Mouse (Mus musculus) G1E (cell line): Measurements from ENCODE around the gene Mrpl38. TPM values are rescaled to one million over a fixed set of nuclear protein-coding genes. Genes with fewer than 3 reads are reported as not detected.

ENCODE experiments used
- ATAC-seq: 2 replicates; pipeline ENCODE4 v1.8.0; 2016; ENCODE audit warnings: mild to moderate bottlenecking; ENCODE audit not compliant: insufficient number of reproducible peaks, poor library complexity, low FRiP score, severe bottlenecking; ENCODE audit errors: extremely low read depth
- DNase-seq: peaks from one replicate; pipeline ENCODE4 v3.0.0; 2012; ENCODE audit warnings: low spot score
- H3K27me3 ChIP-seq: 2 replicates; pipeline ENCODE4 v1.6.1; 2012; ENCODE audit warnings: mild to moderate bottlenecking, low read length, inconsistent platforms; ENCODE audit not compliant: insufficient read depth
- H3K36me3 ChIP-seq: replicated peaks from 2 replicates; pipeline ENCODE3; 2012; ENCODE audit warnings: mild to moderate bottlenecking, inconsistent platforms
- H3K4me1 ChIP-seq: 2 replicates; pipeline ENCODE4 v1.6.1; 2012; ENCODE audit warnings: low read depth, low read length, inconsistent platforms, mixed read lengths; ENCODE audit not compliant: insufficient read depth
- H3K4me3 ChIP-seq: 2 replicates; pipeline ENCODE4 v1.5.1; 2012; ENCODE audit warnings: low read depth, mild to moderate bottlenecking, inconsistent platforms, low read length, moderate library complexity, mixed read lengths
- H3K9me3 ChIP-seq: replicated peaks from 2 replicates; pipeline ENCODE4 v1.6.1; 2012; ENCODE audit warnings: inconsistent platforms
- CTCF ChIP-seq: IDR thresholded peaks from 2 replicates; pipeline ENCODE4 v1.5.1; 2012; ENCODE audit warnings: low read depth, low read length, inconsistent platforms, mixed read lengths
- GATA1 ChIP-seq: IDR thresholded peaks from 2 replicates; pipeline ENCODE4 v1.6.1; 2012; ENCODE audit warnings: borderline replicate concordance, low read length, inconsistent platforms, mixed read lengths
- GATA2 ChIP-seq: IDR thresholded peaks from 2 replicates; pipeline ENCODE4 v1.6.1; 2012; ENCODE audit warnings: low read depth, low read length, inconsistent platforms, borderline replicate concordance
- POLR2AphosphoS5 ChIP-seq: IDR thresholded peaks from 2 replicates; pipeline ENCODE4 v1.6.1; 2012; ENCODE audit warnings: low read depth, low read length, inconsistent platforms; ENCODE audit not compliant: insufficient replicate concordance
- TAL1 ChIP-seq: conservative IDR thresholded peaks from 2 replicates; pipeline ENCODE4 v1.6.1; 2012; ENCODE audit warnings: low read depth, low read length, inconsistent platforms, mixed read lengths
- polyA plus RNA-seq: library from polyadenylated mRNA; stranded (reverse); fragments of >175 nt; gene quantifications from 2 replicates; pipeline ENCODE4 v1.2.3, GENCODE M21; 2012
- total RNA-seq, 2 experiments: library from RNA; stranded (forward) in 1 of 2; stranded (reverse) in 1 of 2; fragments of 200-1000 nt in 1 of 2; fragments of >200 nt in 1 of 2; fragmentation: Nextera tagmentation in 1 of 2; gene quantifications; 2 replicates each; pipeline ENCODE4 v1.2.3; 2014 to 2017

The Mrpl38 gene
- 99.3 and 125 TPM in 2 replicates for total RNA-seq (2014; fragmentation: Nextera tagmentation)
- 38.3 and 45.7 TPM in 2 replicates for total RNA-seq (2017)
- 144 and 150 TPM in 2 replicates for polyA plus RNA-seq

- Histone ChIP-seq H3K4me1 (peaks cover 65% of the 10 kb centered on the region), H3K27me3 (no peaks in the 10 kb centered on the region), H3K4me3 (peak within 1 kb of the TSS; percentile 91), H3K9me3 (no peaks in the 10 kb centered on the region), H3K36me3 (peaks cover 53% of the 10 kb centered on the region)
- ATAC-seq (peak; percentile 90), DNase-seq (peak; percentile 82)
- TF ChIP-seq TAL1 = no peak
- TF ChIP-seq CTCF = peak; percentile 74; the same call in 1 of the 2 replicates
Observed at GRCm38 (mm10) chr11:116138468-116139138, at the start of gene Mrpl38. Gene Mrpl38, minus strand, starts transcription at chr11:116138868.

GRCm38 (mm10) chr11:116187226-116187930 lies 48.7 kb upstream of the Mrpl38 start:
- no peak overlapping the region for H3K4me3 ChIP-seq
- ATAC-seq = no peak
- H3K9me3 ChIP-seq = no peaks in the 10 kb centered on the region
- no peak for TF ChIP-seq POLR2AphosphoS5
- no peak for TF ChIP-seq CTCF
- no peak for TF ChIP-seq GATA1
- TF ChIP-seq TAL1 = no peak
- no peak for TF ChIP-seq GATA2
- peaks cover 91% of the 10 kb centered on the region for H3K36me3 ChIP-seq
- no peaks in the 10 kb centered on the region for H3K27me3 ChIP-seq
- peaks cover 3% of the 10 kb centered on the region; the same call in 1 of the 2 replicates for H3K4me1 ChIP-seq
- no peak for DNase-seq

- no peak overlapping the region for H3K4me3 ChIP-seq
- no peak for ATAC-seq
- no peak for DNase-seq
- TF ChIP-seq GATA2 (no peak), CTCF (no peak), GATA1 (no peak), TAL1 (no peak), POLR2AphosphoS5 (no peak)
- peaks cover 3% of the 10 kb centered on the region; the same call in 1 of the 2 replicates for H3K4me1 ChIP-seq
- H3K36me3 ChIP-seq = peaks cover 96% of the 10 kb centered on the region
- H3K9me3 ChIP-seq = no peaks in the 10 kb centered on the region
- H3K27me3 ChIP-seq = no peaks in the 10 kb centered on the region
Observed at GRCm38 (mm10) chr11:116186360-116186759, 47.7 kb upstream of the Mrpl38 start.

GRCm38 (mm10) chr11:116185836-116186235 lies 47.2 kb upstream of the Mrpl38 start:
- H3K27me3 ChIP-seq = no peaks in the 10 kb centered on the region
- H3K4me1 ChIP-seq = 0 out of 2 replicates have a peak, but pooled peaks cover 3% of the 10 kb centered on the region
- TF ChIP-seq GATA1 = no peak
- no peak for TF ChIP-seq POLR2AphosphoS5
- TF ChIP-seq CTCF = no peak
- ATAC-seq (no peak), DNase-seq (no peak)
- H3K9me3 ChIP-seq = no peaks in the 10 kb centered on the region
- peaks cover 93% of the 10 kb centered on the region for H3K36me3 ChIP-seq
- H3K4me3 ChIP-seq = no peak overlapping the region

GRCm38 (mm10) chr11:116178411-116179121 lies 39.9 kb upstream of the Mrpl38 start:
- DNase-seq (no peak), ATAC-seq (no peak)
- Histone ChIP-seq H3K27me3 (no peaks in the 10 kb centered on the region), H3K9me3 (no peaks in the 10 kb centered on the region), H3K4me3 (no peak overlapping the region), H3K4me1 (peaks cover 4% of the 10 kb centered on the region; the same call in 1 of the 2 replicates), H3K36me3 (peaks cover 93% of the 10 kb centered on the region)
- TF ChIP-seq GATA1 = no peak
- TF ChIP-seq TAL1 = no peak
- TF ChIP-seq POLR2AphosphoS5 = no peak
- no peak for TF ChIP-seq CTCF
- TF ChIP-seq GATA2 = no peak

- ATAC-seq (no peak), DNase-seq (no peak)
- H3K36me3 ChIP-seq = peaks cover 93% of the 10 kb centered on the region
Observed at GRCm38 (mm10) chr11:116176010-116176409, 37.3 kb upstream of the Mrpl38 start.

More at GRCm38 (mm10) chr11:116176010-116176409, 37.3 kb upstream of the Mrpl38 start:
- TF ChIP-seq POLR2AphosphoS5 (no peak), GATA1 (no peak), GATA2 (no peak), TAL1 (no peak), CTCF (no peak)
- no peak overlapping the region for H3K4me3 ChIP-seq
- H3K4me1 ChIP-seq = peaks cover 4% of the 10 kb centered on the region; the same call in 1 of the 2 replicates
- H3K27me3 ChIP-seq = no peaks in the 10 kb centered on the region
- H3K9me3 ChIP-seq = no peaks in the 10 kb centered on the region
